Mouse (Mus musculus) midbrain, postnatal 0 days (tissue): ENCODE data around the gene Mfap1a. TPM values are rescaled to one million over a fixed set of nuclear protein-coding genes. Genes with fewer than 3 reads are reported as not detected.
"Not testable (repeated sequence)": the region's sequence is repeated elsewhere in the genome, so short reads cannot be mapped to it uniquely, and the experiment has no call there.

Experiments used
- ATAC-seq: fragments of 200-750 bp; cut with Nextera tagmentation; 2 replicates; pipeline ENCODE4 v1.8.0; 2017; ENCODE audit warnings: moderate number of reproducible peaks, mild to moderate bottlenecking, moderate TSS enrichment, moderate library complexity; ENCODE audit not compliant: low FRiP score
- DNase-seq: peaks from one replicate; pipeline ENCODE4 v3.0.0-alpha.2; 2015; ENCODE audit warnings: low spot score
- H3K27ac ChIP-seq: fragments of 300-500 bp; sonication (generic); 2 replicates; pipeline ENCODE4 v1.5.1; 2014; ENCODE audit warnings: low read depth, mild to moderate bottlenecking, low read length, mixed read lengths
- H3K27me3 ChIP-seq: fragments of 300-500 bp; sonication (generic); 2 replicates; pipeline ENCODE4 v1.6.1; 2014; ENCODE audit warnings: low read length, control low read depth, mixed read lengths; ENCODE audit not compliant: insufficient read depth
- H3K36me3 ChIP-seq: fragments of 300-500 bp; sonication (generic); 2 replicates; pipeline ENCODE4 v1.6.1; 2014; ENCODE audit warnings: low read length, control low read depth, mixed read lengths; ENCODE audit not compliant: insufficient read depth
- H3K4me1 ChIP-seq: fragments of 300-500 bp; sonication (generic); 2 replicates; pipeline ENCODE4 v1.6.1; 2014; ENCODE audit warnings: mild to moderate bottlenecking, control low read depth, antibody characterized with exemption, low read length, mixed read lengths; ENCODE audit not compliant: insufficient read depth
- H3K4me2 ChIP-seq: fragments of 300-500 bp; sonication (generic); 2 replicates; pipeline ENCODE4 v1.6.1; 2014; ENCODE audit warnings: low read depth, mild to moderate bottlenecking, low read length, mixed read lengths; ENCODE audit not compliant: poor library complexity, severe bottlenecking
- H3K4me3 ChIP-seq: fragments of 300-500 bp; sonication (generic); 2 replicates; pipeline ENCODE4 v1.5.1; 2014; ENCODE audit warnings: low read depth, mild to moderate bottlenecking, low read length, moderate library complexity
- H3K9ac ChIP-seq: fragments of 300-500 bp; sonication (generic); replicated peaks from 2 replicates; pipeline ENCODE4 v1.6.1; 2014; ENCODE audit warnings: mild to moderate bottlenecking, low read length, moderate library complexity, mixed read lengths; ENCODE audit not compliant: poor library complexity, severe bottlenecking
- H3K9me3 ChIP-seq: fragments of 300-500 bp; sonication (generic); 2 replicates; pipeline ENCODE4 v1.6.1; 2016; ENCODE audit warnings: low read length, control low read depth
- CTCF ChIP-seq: IDR thresholded peaks from 2 replicates; pipeline ENCODE4 v1.5.1; 2016; ENCODE audit warnings: antibody characterized with exemption, mild to moderate bottlenecking
- WGBS: fragments of 180-500 bp; shearing (Covaris S2); extraction: QIAGEN DNeasy Blood & Tissue Kit; methylation state at CpG from one replicate; pipeline ENCODE4 v1.1.7; 2014; 5-methylcytosine and 5-hydroxymethylcytosine counted together
- polyA plus RNA-seq: library from polyadenylated mRNA; unstranded; fragments of >200 nt; fragmentation: Nextera tagmentation; extraction: Ambion mirVana; gene quantifications from 2 replicates; pipeline ENCODE4 v1.2.1, GENCODE M21; 2015
- total RNA-seq: library from RNA; depleted of rRNA; stranded (reverse); fragments of >200 nt; gene quantifications from 2 replicates; pipeline ENCODE4 v1.2.3, GENCODE M21; 2014; rRNA removed

Gene Mfap1a
- total RNA-seq = 13.9 and 14.2 TPM in 2 replicates
- 20.8 and 20.9 TPM in 2 replicates for polyA plus RNA-seq

DNA sequence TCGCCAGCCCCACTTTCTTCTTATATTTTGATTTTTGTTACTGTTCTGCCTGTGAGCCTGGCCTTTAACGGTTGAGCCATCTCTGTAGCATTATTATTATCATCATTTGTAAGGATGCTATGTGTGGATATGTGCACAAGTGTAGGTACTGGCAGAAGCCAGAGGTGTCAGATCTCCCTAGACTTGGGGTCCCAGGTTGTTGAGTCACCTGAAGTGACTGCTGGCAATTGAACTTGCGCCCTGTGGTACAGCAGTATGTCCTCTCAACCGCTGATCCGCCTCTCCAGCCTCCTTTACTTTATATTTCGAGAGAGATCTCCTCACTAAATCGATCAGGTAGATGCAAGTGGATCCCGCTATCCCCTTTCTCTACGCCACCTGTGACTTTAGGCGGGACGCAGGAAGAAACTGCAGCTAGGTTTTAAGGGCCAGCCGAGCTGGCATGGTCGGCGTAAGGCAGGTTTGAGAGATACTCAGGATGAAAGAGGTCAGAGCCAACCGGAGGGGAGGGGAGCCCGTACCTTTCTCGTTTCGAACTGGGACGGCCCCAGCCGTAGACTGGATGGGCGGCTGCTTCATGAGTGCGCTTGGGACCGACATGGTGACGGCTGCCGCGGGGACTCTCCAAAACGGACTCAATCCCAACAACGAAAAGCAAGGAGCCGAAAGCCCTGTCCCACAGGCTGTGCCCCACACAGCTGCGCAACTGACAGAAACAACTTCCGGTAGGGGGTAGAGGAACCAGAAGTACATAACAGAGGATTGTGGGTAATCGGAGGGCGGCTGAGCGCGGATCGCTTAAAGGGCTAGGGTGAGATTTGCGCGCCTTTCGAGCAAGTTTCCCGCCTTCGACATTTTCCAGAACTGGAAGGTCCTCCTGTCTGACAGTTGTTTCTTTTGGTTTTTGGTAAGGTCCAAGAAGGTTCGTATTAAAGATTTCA is at the start of gene Mfap1a, which contains the start of gene Wdr76:
Gene Mfap1a, minus strand, starts transcription at position 724 of the 941 bp plus-strand sequence.
Gene Wdr76, plus strand, starts transcription at position 782 of the 941 bp plus-strand sequence.
- H3K36me3 ChIP-seq, H3K4me1 ChIP-seq, H3K27me3 ChIP-seq, H3K9me3 ChIP-seq, H3K27ac ChIP-seq: not testable (repeated sequence)
- Histone ChIP-seq H3K4me2 (peak within 1 kb of the TSS; percentile 57), H3K9ac (peak within 1 kb of the TSS; percentile 55), H3K4me3 (peak within 1 kb of the TSS; percentile 51)
- TF ChIP-seq CTCF = peak; percentile 50
- DNase-seq = peak; percentile 96
- WGBS = 5% methylated on average over 38 of the region's 42 CpGs
- ATAC-seq = peak; percentile 87

DNA sequence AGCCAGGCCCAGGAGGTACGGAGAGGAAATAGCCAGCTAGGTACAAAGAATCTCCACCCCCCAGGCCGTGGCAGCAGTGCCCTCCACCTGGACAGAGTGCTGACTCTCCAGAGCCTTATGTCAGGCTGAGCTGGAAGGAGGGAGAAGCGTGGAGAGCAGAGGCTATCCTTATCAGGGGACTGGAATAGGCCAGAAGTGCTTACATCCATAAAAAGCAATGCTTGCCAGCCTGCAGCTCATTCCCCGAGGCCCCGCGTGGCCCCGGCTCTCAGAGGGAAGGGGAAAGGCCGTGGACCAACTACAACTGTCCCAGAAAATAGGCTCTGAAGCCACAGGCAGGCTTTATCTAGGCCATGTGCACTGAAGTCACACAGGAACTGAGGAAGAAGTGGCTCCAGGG is 44.8 kb upstream of the Mfap1a start:
- Histone ChIP-seq H3K27me3 (no peaks in the 10 kb centered on the region), H3K4me3 (no peak overlapping the region), H3K36me3 (peaks cover 45% of the 10 kb centered on the region), H3K4me2 (no peak overlapping the region), H3K27ac (no peak overlapping the region), H3K9me3 (no peaks in the 10 kb centered on the region), H3K9ac (no peak overlapping the region), H3K4me1 (no peaks in the 10 kb centered on the region)
- no peak for DNase-seq
- ATAC-seq = 0 out of 2 replicates have a peak, but pooled peaks have one; percentile 34
- no peak for TF ChIP-seq CTCF
- 84% methylated on average over 8 of the region's 8 CpGs for WGBS

DNA sequence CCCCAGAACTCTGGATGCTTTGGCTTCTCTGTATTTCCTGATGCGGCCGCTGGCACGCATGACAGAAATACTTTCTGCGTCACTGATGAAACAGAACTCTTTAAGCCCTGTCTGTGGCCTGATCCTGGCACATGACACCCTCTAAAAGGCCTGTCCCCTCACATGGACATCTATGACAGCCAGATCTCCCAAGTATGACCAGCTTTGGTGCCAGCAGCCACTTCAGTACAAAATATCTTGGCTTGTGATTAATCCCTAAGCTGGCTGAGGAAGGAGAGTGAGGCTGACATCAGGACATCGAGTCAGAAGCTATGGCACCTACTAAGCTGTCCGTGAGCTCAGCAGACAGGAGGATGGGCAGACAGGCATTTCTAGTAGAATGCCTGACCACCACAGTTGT is 43.2 kb upstream of the Mfap1a start:
- Histone ChIP-seq H3K27me3 (no peaks in the 10 kb centered on the region), H3K9ac (no peak overlapping the region), H3K36me3 (peaks cover 50% of the 10 kb centered on the region), H3K4me3 (no peak overlapping the region), H3K4me1 (no peaks in the 10 kb centered on the region), H3K9me3 (no peaks in the 10 kb centered on the region), H3K4me2 (no peak overlapping the region), H3K27ac (no peak overlapping the region)
- no peak for DNase-seq
- WGBS = 93% methylated on average over 6 of the region's 6 CpGs
- no peak for TF ChIP-seq CTCF
- ATAC-seq = no peak

DNA sequence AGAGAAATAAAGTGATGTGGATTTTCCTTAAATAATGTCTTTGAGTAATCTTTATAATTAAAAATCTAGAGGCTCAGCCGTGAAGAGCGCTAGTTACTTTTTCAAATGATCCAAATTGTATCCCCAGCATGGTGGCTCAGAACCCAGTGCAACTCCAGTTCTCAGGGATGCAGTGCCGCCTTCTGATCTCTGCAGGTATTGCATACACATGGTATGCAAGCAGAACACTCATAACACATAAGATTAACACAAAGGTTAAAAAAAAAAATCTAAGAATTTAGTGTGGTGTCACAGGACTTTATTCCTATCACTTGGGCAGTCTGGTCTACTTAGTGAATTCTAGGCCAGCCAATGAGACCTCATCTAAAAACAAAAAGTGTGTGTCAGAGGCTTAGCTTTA is 38.4 kb upstream of the Mfap1a start:
- 91% methylated on average over 3 of the region's 3 CpGs for WGBS
- ATAC-seq = no peak
- H3K36me3 ChIP-seq = peaks cover 31% of the 10 kb centered on the region
- no peak overlapping the region for H3K4me3 ChIP-seq
- H3K4me1 ChIP-seq = no peaks in the 10 kb centered on the region
- H3K27ac ChIP-seq = no peak overlapping the region
- TF ChIP-seq CTCF = peak; percentile 22; the same call in 1 of the 2 replicates
- DNase-seq = no peak
- no peak overlapping the region for H3K9ac ChIP-seq
- H3K9me3 ChIP-seq = no peaks in the 10 kb centered on the region
- no peaks in the 10 kb centered on the region for H3K27me3 ChIP-seq
- H3K4me2 ChIP-seq = no peak overlapping the region

DNA sequence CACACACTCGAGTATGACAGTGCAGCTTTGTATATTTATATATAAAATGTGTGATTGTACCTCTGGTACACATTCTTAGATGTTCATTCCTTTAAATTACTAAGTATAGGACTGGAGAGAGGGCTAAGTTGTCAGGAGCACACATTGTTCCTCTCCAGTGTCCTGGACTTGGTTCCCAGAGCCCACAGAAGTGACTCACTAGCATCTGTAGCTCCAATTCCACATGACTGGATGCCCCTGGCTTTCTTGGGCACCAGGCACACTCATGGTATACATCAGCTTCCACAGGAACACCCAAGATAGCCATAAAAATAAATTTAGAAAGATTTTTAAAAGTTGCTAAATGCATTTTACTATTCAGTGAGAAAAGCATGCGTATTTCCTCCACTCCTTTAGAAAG is 18.6 kb upstream of the Mfap1a start:
- no peak overlapping the region for H3K4me2 ChIP-seq
- TF ChIP-seq CTCF = no peak
- no peak overlapping the region for H3K9ac ChIP-seq
- ATAC-seq (no peak), DNase-seq (no peak)
- no peaks in the 10 kb centered on the region for H3K36me3 ChIP-seq
- 95% methylated on average over 2 of the region's 2 CpGs for WGBS
- H3K4me3 ChIP-seq = no peak overlapping the region
- no peak overlapping the region for H3K27ac ChIP-seq
- H3K9me3 ChIP-seq = no peaks in the 10 kb centered on the region
- no peaks in the 10 kb centered on the region for H3K27me3 ChIP-seq
- H3K4me1 ChIP-seq = no peaks in the 10 kb centered on the region

DNA sequence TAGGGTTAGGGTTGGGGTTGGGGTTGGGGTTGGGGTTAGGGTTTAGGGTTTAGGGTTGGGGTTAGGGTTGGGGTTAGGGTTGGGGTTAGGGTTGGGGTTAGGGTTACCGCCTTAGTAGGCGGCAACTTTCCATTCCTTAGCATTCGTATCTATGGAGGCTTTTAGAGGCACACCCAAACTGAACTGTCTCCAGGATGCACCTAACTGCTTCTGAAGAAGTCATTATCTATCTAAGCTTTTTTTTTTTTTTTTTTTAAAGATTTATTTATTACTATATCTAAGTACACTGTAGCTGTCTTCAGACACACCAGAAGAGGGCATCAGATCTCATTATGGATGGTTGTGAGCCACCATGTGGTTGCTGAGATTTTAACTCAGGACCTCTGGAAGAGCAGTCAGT is 16.4 kb upstream of the Mfap1a start:
- not testable (repeated sequence) for H3K9me3 ChIP-seq, H3K27ac ChIP-seq, H3K9ac ChIP-seq, H3K4me2 ChIP-seq, H3K4me3 ChIP-seq, ATAC-seq, H3K4me1 ChIP-seq, H3K27me3 ChIP-seq, DNase-seq, H3K36me3 ChIP-seq
- WGBS = 100% methylated on average over 3 of the region's 3 CpGs
